18 mouse cellular contexts compared by ENCODE assay signal in genomic region chr6:73190756-73191155, GRCm38 (mm10).
"Had no signal": no experiment of that assay in that cellular context is flagged by ENCODE, and none has a peak within 500 bp of the region (broad histone marks: within the 10 kb centered on the region; RNA-seq: fewer than 3 reads in every experiment).

No protein-coding gene starts in this region.

- H3K27ac ChIP-seq: midbrain, embryonic 12.5 days; neural tube, embryonic 13.5 days; neural tube, embryonic 15.5 days had no signal

- H3K4me1 ChIP-seq: midbrain, embryonic 12.5 days; neural tube, embryonic 13.5 days; neural tube, embryonic 15.5 days had no signal

- H3K27me3 ChIP-seq: midbrain, embryonic 12.5 days; neural tube, embryonic 13.5 days; neural tube, embryonic 15.5 days had no signal

- H3K9me3 ChIP-seq: midbrain, embryonic 12.5 days; neural tube, embryonic 13.5 days; neural tube, embryonic 15.5 days had no signal

- H3K4me2 ChIP-seq: lung, embryonic 14.5 days; midbrain, embryonic 12.5 days; neural tube, embryonic 13.5 days; neural tube, embryonic 15.5 days had no signal

- H3K9ac ChIP-seq: lung, embryonic 14.5 days; midbrain, embryonic 12.5 days; neural tube, embryonic 13.5 days; neural tube, embryonic 15.5 days had no signal

- DNase-seq: lung, adult 18-20 months; lung, embryonic 14.5 days; lung, postnatal 10 days; lung, postnatal 4 days; midbrain, embryonic 14.5 days; retina, postnatal 1 day; right cerebral cortex, adult 18-20 months; right cerebral cortex, postnatal 25 days; right cerebral cortex, postnatal 4 days; spleen, adult 18-20 months; thymus, adult 18-20 months; thymus, postnatal 14 days; thymus, postnatal 36 days had no signal

- H3K4me3 ChIP-seq: midbrain, embryonic 12.5 days; myocyte; neural tube, embryonic 13.5 days; neural tube, embryonic 15.5 days had no signal

- ATAC-seq: midbrain, embryonic 16.5 days had no signal

- H3K36me3 ChIP-seq: midbrain, embryonic 12.5 days; neural tube, embryonic 13.5 days; neural tube, embryonic 15.5 days had no signal
